ENCODE assay signal across 9 mouse cellular contexts in the genomic region with DNA sequence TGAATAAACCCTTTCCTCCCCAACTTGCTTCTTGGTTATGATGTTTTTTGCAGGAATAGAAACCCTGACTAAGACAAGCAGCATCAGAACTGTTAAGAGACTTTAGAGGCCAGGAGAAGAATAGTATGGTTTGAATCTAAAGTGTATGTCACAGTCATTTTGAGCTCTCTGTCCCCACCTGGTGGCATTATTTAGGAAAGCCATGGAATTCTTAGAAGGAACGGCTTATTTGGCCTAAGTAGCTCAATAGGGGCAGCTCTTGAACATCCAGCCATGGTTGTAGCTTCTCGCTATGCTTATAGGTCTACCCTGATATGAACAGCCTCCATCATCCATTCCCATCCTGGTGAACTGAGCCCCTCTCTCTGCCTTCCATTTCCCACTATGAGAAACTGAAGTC. TPM values are rescaled to one million over a fixed set of nuclear protein-coding genes. Genes with fewer than 3 reads are reported as not detected.
DNase-seq lines count a peak whose midpoint lies in the region; TF ChIP-seq lines count a peak whose summit lies in the region.
"Had no signal": no experiment of that assay in that cellular context is flagged by ENCODE, and none has a peak within 500 bp of the region (broad histone marks: within the 10 kb centered on the region; RNA-seq: fewer than 3 reads in every experiment).

No protein-coding gene starts in this region.

- H3K27ac ChIP-seq in gastrocnemius, adult 2 months: no peak overlapping the region
- H3K27ac ChIP-seq: neural tube, embryonic 12.5 days had no signal

- TF ChIP-seq CTCF in gastrocnemius, adult 2 months (IDR thresholded peaks at IDR 0.05): peak; percentile 59

- 38% methylated on average over 2 of the region's 2 CpGs for WGBS in large intestine, adult 2 months

- no peak overlapping the region for H3K4me3 ChIP-seq in gastrocnemius, adult 2 months
- H3K4me3 ChIP-seq: neural tube, embryonic 12.5 days had no signal

- no peak for DNase-seq in gastrocnemius, adult 2 months
- no peak for DNase-seq in gastrocnemius, postnatal 10 days
- peak; percentile 20 for DNase-seq in ovary, postnatal 14 days (ENCODE audit: low spot score)
- DNase-seq in ovary, postnatal 10 days (ENCODE audit: low spot score): no peak
- peak; percentile 62 to 65 for DNase-seq in cerebellum, postnatal 10 days
- peak; percentile 21 for DNase-seq in large intestine, adult 2 months (ENCODE audit: low read depth, low spot score)
- DNase-seq in retina, postnatal 7 days (ENCODE audit: low read depth, low spot score): peak; percentile 40
- DNase-seq in thymus, postnatal 4 days: no peak

- intact Hi-C loops in gastrocnemius, adult 2 months (cut with DNase I): no loop called here

RNA-seq across cellular contexts. Expression of a gene that starts 17.1 kb away (rescaled TPM):
- not detected for total RNA-seq in gastrocnemius, adult 2 months (2021)
- not detected for total RNA-seq in gastrocnemius, postnatal 10 days (2021)
- polyA plus RNA-seq in large intestine, adult 2 months (2012; rRNA removed): not detected in 2 replicates
- polyA plus RNA-seq: neural tube, embryonic 12.5 days had no signal

RNA-seq across cellular contexts. Expression of a gene that starts 40.1 kb away (rescaled TPM):
- total RNA-seq in gastrocnemius, adult 2 months (2021): 10 to 100 TPM; 21.0 to 24.9 TPM
- 10 to 100 TPM; 26.3 to 34.4 TPM for total RNA-seq in gastrocnemius, postnatal 10 days (2021)
- polyA plus RNA-seq in large intestine, adult 2 months (2012; rRNA removed): 21.1 and 22.1 TPM in 2 replicates

Comparison
In these comparisons a context has a peak if more than half of its experiments do, and no peak if none do; other contexts are left out.
1. DNase-seq: peak in ovary, postnatal 14 days (single experiment), cerebellum, postnatal 10 days (2 of 2), large intestine, adult 2 months (single experiment) and retina, postnatal 7 days (single experiment); none in gastrocnemius, adult 2 months (single experiment), gastrocnemius, postnatal 10 days (single experiment), ovary, postnatal 10 days (single experiment) and thymus, postnatal 4 days (single experiment).